Mouse (Mus musculus) testis, adult 10 weeks (tissue): ENCODE measurements around the gene Gm9008. TPM values are rescaled to one million over a fixed set of nuclear protein-coding genes. Genes with fewer than 3 reads are reported as not detected.

Experiments used
- polyA plus RNA-seq: library from polyadenylated mRNA; stranded (reverse); fragments of 350-450 nt; fragmentation: Illumina TruSeq; extraction: RNeasy Lipid Tissue Mini Kit (QIAGEN cat#74804); gene quantifications from one replicate; pipeline ENCODE4 v1.2.3, GENCODE M21; 2014; ENCODE audit warnings: low read depth, low replicate concordance

The Gm9008 gene
- not detected for polyA plus RNA-seq

DNA sequence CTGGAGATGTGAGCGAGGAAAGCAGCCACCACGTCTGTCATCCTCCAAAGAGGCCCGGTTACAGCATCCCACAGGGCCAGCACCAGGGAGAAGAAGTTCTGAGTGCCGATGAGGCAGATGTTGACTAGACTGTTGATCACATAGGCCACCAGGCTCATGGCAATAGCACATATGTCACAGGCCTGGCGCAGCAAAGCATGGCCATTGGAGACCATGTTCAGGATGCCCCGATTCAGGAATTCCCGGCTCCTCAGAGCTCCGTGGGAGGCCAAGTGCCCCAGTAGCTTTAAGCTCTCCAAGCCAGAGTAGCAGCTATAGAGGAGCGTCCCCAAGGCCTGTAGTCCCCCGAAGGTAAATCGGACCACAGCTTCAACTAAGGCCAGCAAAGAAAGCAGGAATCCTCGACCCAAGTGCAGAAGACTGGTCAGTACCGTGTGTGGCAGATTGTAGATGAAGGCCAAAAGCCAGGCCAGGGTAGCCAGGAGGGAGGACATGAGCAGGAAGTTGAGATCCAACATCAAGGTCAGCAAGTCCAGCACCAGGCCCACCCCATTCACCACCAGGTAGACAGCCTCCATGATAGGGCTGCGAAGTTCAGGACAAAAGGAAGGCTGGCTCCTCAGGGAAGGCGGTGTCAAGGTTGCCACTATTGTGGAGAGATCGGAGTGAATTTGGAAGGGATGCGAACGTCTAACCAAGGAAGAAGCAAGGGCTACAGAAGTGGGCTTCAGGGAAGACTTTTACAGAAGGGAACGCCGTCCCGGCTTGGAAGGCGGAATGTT is at the start of gene Gm9008:
Gm9008 (minus strand) TSS at position 731 of the 782 bp plus-strand sequence.

